Mouse (Mus musculus): ENCODE data around the gene Pip5k1c. TPM values are rescaled to one million over a fixed set of nuclear protein-coding genes. Genes with fewer than 3 reads are reported as not detected.

Gene Pip5k1c
- polyA plus RNA-seq, 1 experiment from 2014 or later = 46.2 TPM

DNA sequence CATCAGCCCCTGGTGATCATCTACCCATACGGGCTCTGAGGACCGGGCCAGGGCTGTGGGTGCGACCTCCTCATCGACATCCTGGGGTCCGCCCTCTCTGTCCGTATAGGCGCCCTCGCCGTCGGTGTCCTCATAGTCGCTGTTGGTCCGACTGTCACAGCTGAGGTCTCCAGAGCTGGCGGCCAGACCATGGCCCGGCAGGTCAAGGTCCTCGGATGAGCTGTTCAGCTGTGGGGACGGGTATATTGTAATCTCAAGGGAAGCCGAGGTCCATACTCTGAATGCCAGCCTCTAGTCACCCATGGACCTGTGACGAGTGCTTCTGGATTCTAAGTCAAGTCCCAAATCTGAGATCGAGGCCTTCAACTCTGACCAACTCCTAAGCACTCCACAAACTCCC lies 18.9 kb upstream of the Pip5k1c start:
- H3K9me3 ChIP-seq (ENCODE audit: control insufficient read depth, low read length) = no peaks in the 10 kb centered on the region
- H3K9ac ChIP-seq (ENCODE audit: low read length) = no peak overlapping the region
- 96% methylated on average over 19 of the region's 19 CpGs for WGBS
- no peak overlapping the region for H3K27ac ChIP-seq (ENCODE audit: low read depth, low read length)
- peaks cover 8% of the 10 kb centered on the region for H3K36me3 ChIP-seq (ENCODE audit: control insufficient read depth, insufficient read depth, low read length)
- H3K4me1 ChIP-seq (ENCODE audit: control insufficient read depth, insufficient read depth, low read length) = peaks cover 4% of the 10 kb centered on the region
- ATAC-seq (ENCODE audit: low FRiP score) = no peak
- no peak overlapping the region for H3K4me2 ChIP-seq
- no peak for DNase-seq (ENCODE audit: low spot score, missing footprints)
- no peaks in the 10 kb centered on the region for H3K27me3 ChIP-seq (ENCODE audit: control insufficient read depth, insufficient read depth, low read length)
- no peak overlapping the region for H3K4me3 ChIP-seq (ENCODE audit: low read depth, low read length)

GRCm38 (mm10) chr10:81277676-81278075 lies 15.1 kb upstream of the Pip5k1c start:
- Histone ChIP-seq H3K9ac (ENCODE audit: low read length) (no peak overlapping the region), H3K27ac (ENCODE audit: low read depth, low read length) (no peak overlapping the region), H3K4me1 (ENCODE audit: control insufficient read depth, insufficient read depth, low read length) (no peaks in the 10 kb centered on the region), H3K4me3 (ENCODE audit: low read depth, low read length) (no peak overlapping the region), H3K27me3 (ENCODE audit: control insufficient read depth, insufficient read depth, low read length) (no peaks in the 10 kb centered on the region), H3K9me3 (ENCODE audit: control insufficient read depth, low read length) (no peaks in the 10 kb centered on the region), H3K36me3 (ENCODE audit: control insufficient read depth, insufficient read depth, low read length) (peaks cover 4% of the 10 kb centered on the region), H3K4me2 (no peak overlapping the region)
- ATAC-seq (ENCODE audit: low FRiP score) (no peak), DNase-seq (ENCODE audit: low spot score, missing footprints) (no peak)
- 78% methylated on average over 22 of the region's 22 CpGs for WGBS

DNA sequence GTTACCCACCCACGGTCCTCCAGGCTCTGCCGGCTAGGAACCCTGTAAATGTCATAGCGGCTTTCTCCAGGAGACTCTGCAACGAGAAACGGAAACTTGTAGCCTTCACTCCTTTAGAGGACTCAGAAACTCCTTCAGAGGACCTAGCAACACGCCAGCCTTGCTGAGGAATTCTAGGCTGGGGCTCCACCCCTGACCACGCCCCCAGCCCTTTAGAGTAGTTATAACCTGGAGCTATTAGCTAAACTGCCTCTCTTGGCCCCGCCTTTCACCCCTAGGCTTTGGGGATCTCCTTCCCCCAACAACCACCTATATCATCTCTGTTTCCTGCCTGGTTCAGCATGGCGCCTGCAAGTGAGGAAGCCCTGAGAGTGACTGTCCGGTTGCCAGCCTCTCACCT lies 13.3 kb upstream of the Pip5k1c start:
- DNase-seq (ENCODE audit: low spot score, missing footprints) (no peak), ATAC-seq (ENCODE audit: low FRiP score) (no peak)
- no peak overlapping the region for H3K9ac ChIP-seq (ENCODE audit: low read length)
- no peaks in the 10 kb centered on the region for H3K4me1 ChIP-seq (ENCODE audit: control insufficient read depth, insufficient read depth, low read length)
- H3K27me3 ChIP-seq (ENCODE audit: control insufficient read depth, insufficient read depth, low read length) = peaks cover 13% of the 10 kb centered on the region
- no peak overlapping the region for H3K4me2 ChIP-seq
- H3K4me3 ChIP-seq (ENCODE audit: low read depth, low read length) = no peak overlapping the region
- WGBS = 48% methylated on average over 10 of the region's 10 CpGs
- H3K27ac ChIP-seq (ENCODE audit: low read depth, low read length) = no peak overlapping the region
- no peaks in the 10 kb centered on the region for H3K36me3 ChIP-seq (ENCODE audit: control insufficient read depth, insufficient read depth, low read length)
- no peaks in the 10 kb centered on the region for H3K9me3 ChIP-seq (ENCODE audit: control insufficient read depth, low read length)

DNA sequence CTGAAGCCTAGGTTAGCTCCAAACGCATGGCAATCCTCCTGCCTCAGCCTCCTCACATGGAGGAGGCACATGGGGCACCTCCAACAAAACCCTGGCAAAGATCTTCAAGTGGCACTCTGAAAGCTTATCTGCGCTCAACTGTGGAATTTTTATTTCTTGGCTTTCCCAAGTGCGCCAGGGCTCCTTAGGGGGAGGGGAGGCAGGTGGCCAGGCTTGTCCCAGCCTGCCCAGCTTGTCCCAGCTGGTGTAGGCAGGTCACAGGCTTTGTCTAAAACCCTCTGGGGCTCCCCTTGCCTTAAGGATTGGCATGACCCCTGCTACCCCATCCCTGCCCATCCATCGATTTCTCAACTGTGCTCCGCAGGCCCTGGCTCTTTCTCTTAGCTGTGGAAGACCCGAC lies 8.6 kb upstream of the Pip5k1c start:
- Histone ChIP-seq H3K27me3 (ENCODE audit: control insufficient read depth, insufficient read depth, low read length) (peaks cover 20% of the 10 kb centered on the region), H3K4me2 (no peak overlapping the region), H3K36me3 (ENCODE audit: control insufficient read depth, insufficient read depth, low read length) (no peaks in the 10 kb centered on the region), H3K4me1 (ENCODE audit: control insufficient read depth, insufficient read depth, low read length) (peaks cover 5% of the 10 kb centered on the region), H3K9me3 (ENCODE audit: control insufficient read depth, low read length) (no peaks in the 10 kb centered on the region), H3K4me3 (ENCODE audit: low read depth, low read length) (no peak overlapping the region), H3K9ac (ENCODE audit: low read length) (no peak overlapping the region), H3K27ac (ENCODE audit: low read depth, low read length) (no peak overlapping the region)
- ATAC-seq (ENCODE audit: low FRiP score) (no peak), DNase-seq (ENCODE audit: low spot score, missing footprints) (no peak)
- WGBS = 60% methylated on average over 6 of the region's 6 CpGs

DNA sequence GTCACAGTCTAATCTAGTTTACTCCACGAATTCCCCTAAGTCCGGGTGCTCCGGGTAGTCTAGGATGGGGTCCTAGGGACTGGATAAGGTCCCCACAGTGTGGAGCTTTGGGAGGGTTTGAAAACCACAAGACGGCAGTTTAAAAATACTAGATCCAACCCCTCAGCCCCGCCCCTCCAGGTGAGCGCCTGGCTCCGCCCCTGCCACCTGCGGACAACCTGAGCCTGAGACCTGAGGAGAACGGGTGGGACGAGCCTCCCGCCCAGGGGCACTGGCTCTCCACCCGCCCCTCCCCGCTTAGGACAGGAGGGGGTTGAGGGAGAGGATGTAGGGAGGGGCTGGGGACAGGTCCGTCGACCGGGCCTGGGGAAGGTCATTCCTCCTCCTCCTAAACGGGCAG lies 8.0 kb upstream of the Pip5k1c start:
- Histone ChIP-seq H3K27ac (ENCODE audit: low read depth, low read length) (no peak overlapping the region), H3K27me3 (ENCODE audit: control insufficient read depth, insufficient read depth, low read length) (peaks cover 24% of the 10 kb centered on the region)
- no peak for DNase-seq (ENCODE audit: low spot score, missing footprints)

GRCm38 (mm10) chr10:81285694-81286450 lies 6.9 kb upstream of the Pip5k1c start:
- Histone ChIP-seq H3K27me3 (ENCODE audit: control insufficient read depth, insufficient read depth, low read length) (peaks cover 34% of the 10 kb centered on the region), H3K4me1 (ENCODE audit: control insufficient read depth, insufficient read depth, low read length) (peaks cover 5% of the 10 kb centered on the region), H3K27ac (ENCODE audit: low read depth, low read length) (no peak overlapping the region), H3K36me3 (ENCODE audit: control insufficient read depth, insufficient read depth, low read length) (no peaks in the 10 kb centered on the region), H3K4me3 (ENCODE audit: low read depth, low read length) (peak overlapping the region; percentile 49), H3K9ac (ENCODE audit: low read length) (peak overlapping the region; percentile 68), H3K4me2 (peak overlapping the region; percentile 69), H3K9me3 (ENCODE audit: control insufficient read depth, low read length) (no peaks in the 10 kb centered on the region)
- ATAC-seq (ENCODE audit: low FRiP score) = peak; percentile 77
- DNase-seq (ENCODE audit: low spot score, missing footprints) = peak; percentile 100
- WGBS = 2% methylated on average over 54 of the region's 54 CpGs

More for the DNA sequence above, 8.0 kb upstream of the Pip5k1c start:
- ATAC-seq (ENCODE audit: low FRiP score) = no peak
- Histone ChIP-seq H3K9ac (ENCODE audit: low read length) (no peak overlapping the region), H3K4me2 (peak overlapping the region; percentile 69), H3K9me3 (ENCODE audit: control insufficient read depth, low read length) (no peaks in the 10 kb centered on the region), H3K4me3 (ENCODE audit: low read depth, low read length) (no peak overlapping the region; the same call in 1 of the 2 replicates), H3K36me3 (ENCODE audit: control insufficient read depth, insufficient read depth, low read length) (no peaks in the 10 kb centered on the region), H3K4me1 (ENCODE audit: control insufficient read depth, insufficient read depth, low read length) (peaks cover 5% of the 10 kb centered on the region)
- 15% methylated on average over 17 of the region's 17 CpGs for WGBS

GRCm38 (mm10) chr10:81286586-81286985 lies 6.2 kb upstream of the Pip5k1c start:
- 49% methylated on average over 6 of the region's 6 CpGs for WGBS
- Histone ChIP-seq H3K9me3 (ENCODE audit: control insufficient read depth, low read length) (no peaks in the 10 kb centered on the region), H3K4me3 (ENCODE audit: low read depth, low read length) (no peak overlapping the region), H3K27ac (ENCODE audit: low read depth, low read length) (no peak overlapping the region), H3K36me3 (ENCODE audit: control insufficient read depth, insufficient read depth, low read length) (no peaks in the 10 kb centered on the region), H3K4me1 (ENCODE audit: control insufficient read depth, insufficient read depth, low read length) (peaks cover 5% of the 10 kb centered on the region), H3K9ac (ENCODE audit: low read length) (no peak overlapping the region), H3K27me3 (ENCODE audit: control insufficient read depth, insufficient read depth, low read length) (peaks cover 41% of the 10 kb centered on the region), H3K4me2 (no peak overlapping the region)
- DNase-seq (ENCODE audit: low spot score, missing footprints) = no peak
- ATAC-seq (ENCODE audit: low FRiP score) = no peak

GRCm38 (mm10) chr10:81287513-81288157 lies 5.1 kb upstream of the Pip5k1c start:
- H3K9ac ChIP-seq (ENCODE audit: low read length) = no peak overlapping the region
- WGBS = 63% methylated on average over 8 of the region's 8 CpGs
- no peak overlapping the region for H3K4me2 ChIP-seq

DNA sequence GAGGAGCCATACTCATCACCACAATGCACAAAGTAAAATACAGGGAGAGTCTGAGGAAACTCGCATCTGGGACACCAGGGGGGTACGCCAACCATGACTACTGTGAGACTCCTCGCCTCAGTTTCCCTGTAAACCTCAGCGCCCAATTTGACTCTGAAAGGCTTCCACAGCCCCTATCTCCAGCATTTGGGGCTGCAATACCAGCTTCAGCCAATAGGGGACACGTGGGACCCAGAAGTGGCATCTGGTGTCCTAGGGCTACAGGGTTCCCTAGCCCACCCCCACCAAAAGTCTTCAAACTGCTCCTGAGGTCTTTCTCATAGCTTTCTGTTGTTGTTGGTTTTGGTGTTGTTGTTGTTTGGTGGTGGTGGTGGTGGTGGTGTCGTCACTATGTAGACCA lies 4.2 kb upstream of the Pip5k1c start:
- ATAC-seq (ENCODE audit: low FRiP score) (no peak), DNase-seq (ENCODE audit: low spot score, missing footprints) (peak; percentile 96)
- no peak overlapping the region for H3K4me3 ChIP-seq (ENCODE audit: low read depth, low read length)
- H3K4me1 ChIP-seq (ENCODE audit: control insufficient read depth, insufficient read depth, low read length) = peaks cover 5% of the 10 kb centered on the region
- H3K27me3 ChIP-seq (ENCODE audit: control insufficient read depth, insufficient read depth, low read length) = peaks cover 39% of the 10 kb centered on the region
- H3K4me2 ChIP-seq = no peak overlapping the region
- no peak overlapping the region for H3K27ac ChIP-seq (ENCODE audit: low read depth, low read length)
- H3K36me3 ChIP-seq (ENCODE audit: control insufficient read depth, insufficient read depth, low read length) = no peaks in the 10 kb centered on the region
- no peak overlapping the region for H3K9ac ChIP-seq (ENCODE audit: low read length)
- 27% methylated on average over 6 of the region's 6 CpGs for WGBS
- no peaks in the 10 kb centered on the region for H3K9me3 ChIP-seq (ENCODE audit: control insufficient read depth, low read length)

More at GRCm38 (mm10) chr10:81287513-81288157, 5.1 kb upstream of the Pip5k1c start:
- H3K4me1 ChIP-seq (ENCODE audit: control insufficient read depth, insufficient read depth, low read length) = peaks cover 5% of the 10 kb centered on the region
- no peak for ATAC-seq (ENCODE audit: low FRiP score)
- no peaks in the 10 kb centered on the region for H3K36me3 ChIP-seq (ENCODE audit: control insufficient read depth, insufficient read depth, low read length)
- peaks cover 44% of the 10 kb centered on the region for H3K27me3 ChIP-seq (ENCODE audit: control insufficient read depth, insufficient read depth, low read length)
- no peaks in the 10 kb centered on the region for H3K9me3 ChIP-seq (ENCODE audit: control insufficient read depth, low read length)
- peak; percentile 94 for DNase-seq (ENCODE audit: low spot score, missing footprints)
- no peak overlapping the region for H3K27ac ChIP-seq (ENCODE audit: low read depth, low read length)
- no peak overlapping the region for H3K4me3 ChIP-seq (ENCODE audit: low read depth, low read length)
